Comparison of ENCODE assay signal across 8 mouse cellular contexts in genomic region chr8:48376774-48377173, GRCm38 (mm10).
DNase-seq lines count a peak whose midpoint lies in the region; ATAC-seq and TF ChIP-seq lines count a peak whose summit lies in the region.

No protein-coding gene starts in this region.

- WGBS in kidney, embryonic 14.5 days, result 75% methylated on average over 6 of the region's 6 CpGs
- 25% methylated on average over 6 of the region's 6 CpGs for WGBS in heart, adult 2 months

- H3K27me3 ChIP-seq in kidney, embryonic 14.5 days (ENCODE audit: control insufficient read depth, insufficient read depth, low read length), result no peaks in the 10 kb centered on the region
- no peaks in the 10 kb centered on the region for H3K27me3 ChIP-seq in heart, adult 2 months (ENCODE audit: control insufficient read depth, insufficient read depth, low read length)

- H3K36me3 ChIP-seq in kidney, embryonic 14.5 days (ENCODE audit: control insufficient read depth, insufficient read depth, low read length), result no peaks in the 10 kb centered on the region
- H3K36me3 ChIP-seq in heart, adult 2 months (ENCODE audit: control insufficient read depth, insufficient read depth, low read length), result no peaks in the 10 kb centered on the region

- DNase-seq in kidney, postnatal 25 days, result no peak
- DNase-seq in heart, adult 2 months, result peak; percentile 46 to 80
- peak; percentile 40 for DNase-seq in layer of hippocampus, adult 9-10 months (ENCODE audit: low spot score)
- peak; percentile 51 for DNase-seq in right cerebral cortex, postnatal 25 days
- DNase-seq in embryo, embryonic 11 days, result no peak
- no peak for DNase-seq in spleen, adult 12 weeks (ENCODE audit: low spot score)

- TF ChIP-seq EP300 in heart, adult 2 months (IDR thresholded peaks at IDR 0.05; ENCODE audit: insufficient read depth, low read depth, low read length), result peak; percentile 74; the same call in 1 of the 2 replicates

- TF ChIP-seq CTCF in heart, adult 2 months (IDR thresholded peaks at IDR 0.05), result no peak

- no peaks in the 10 kb centered on the region for H3K4me1 ChIP-seq in kidney, embryonic 14.5 days (ENCODE audit: control insufficient read depth, insufficient read depth, low read length)
- H3K4me1 ChIP-seq in heart, adult 2 months (ENCODE audit: control insufficient read depth, insufficient read depth, low read length), result peaks cover 2% of the 10 kb centered on the region; the same call in 1 of the 2 replicates

- no peak overlapping the region for H3K4me3 ChIP-seq in kidney, embryonic 14.5 days (ENCODE audit: low read length)
- H3K4me3 ChIP-seq in heart, adult 2 months, result no peak overlapping the region

- 0 out of 2 replicates have a peak, but pooled peaks have one; percentile 28 for ATAC-seq in kidney, embryonic 14.5 days (ENCODE audit: low FRiP score, low TSS enrichment)
- no peak for ATAC-seq in erythroid progenitor cell, adult 5-6 weeks (replicated peaks; ENCODE audit: low FRiP score, poor library complexity, severe bottlenecking)

- no peaks in the 10 kb centered on the region for H3K79me2 ChIP-seq in heart, adult 2 months (replicated peaks; ENCODE audit: control insufficient read depth, insufficient read depth, low read length)

- intact Hi-C loops in heart, adult 2 months (cut with DNase I), result loop anchor here (10.0 kb wide), 1 partner anchor 148 kb away; no protein-coding TSS in a partner anchor

- H3K9ac ChIP-seq in kidney, embryonic 14.5 days (ENCODE audit: low read depth, low read length), result no peak overlapping the region
- no peak overlapping the region for H3K9ac ChIP-seq in heart, adult 2 months (ENCODE audit: low read depth, low read length)

- H3K9me3 ChIP-seq in kidney, embryonic 14.5 days (ENCODE audit: control insufficient read depth, low read length), result no peaks in the 10 kb centered on the region

- H3K4me2 ChIP-seq in kidney, embryonic 14.5 days (replicated peaks; ENCODE audit: low read depth, low read length), result no peak overlapping the region

- TF ChIP-seq POLR2A in heart, adult 2 months (IDR thresholded peaks at IDR 0.05; ENCODE audit: insufficient read depth, low read depth, low read length), result no peak

- H3K27ac ChIP-seq in kidney, embryonic 14.5 days (ENCODE audit: low read depth, low read length), result no peak overlapping the region
- H3K27ac ChIP-seq in heart, adult 2 months, result peak overlapping the region; percentile 48

Comparison
In these comparisons a context has a peak if more than half of its experiments do, and no peak if none do; other contexts are left out.
1. DNase-seq: peak in heart, adult 2 months (2 of 2), layer of hippocampus, adult 9-10 months (single experiment) and right cerebral cortex, postnatal 25 days (single experiment); none in kidney, postnatal 25 days (0 of 2), embryo, embryonic 11 days (single experiment) and spleen, adult 12 weeks (single experiment).